Mouse (Mus musculus) megakaryocyte, adult 5-6 weeks (primary cell): ENCODE measurements around the gene Gm21913. TPM values are rescaled to one million over a fixed set of nuclear protein-coding genes. Genes with fewer than 3 reads are reported as not detected.
"Not testable (repeated sequence)": the region's sequence is repeated elsewhere in the genome, so short reads cannot be mapped to it uniquely, and the experiment has no call there.

ENCODE experiments used
- ATAC-seq: 2 replicates; pipeline ENCODE4 v1.8.0; 2016; ENCODE audit warnings: mild to moderate bottlenecking, inconsistent platforms; ENCODE audit not compliant: poor library complexity, severe bottlenecking
- total RNA-seq, 2 experiments: library from RNA; stranded (forward) in 1 of 2; stranded (reverse) in 1 of 2; fragments of 153-499, 151-499 nt in 1 of 2; fragments of 221-1000, 200-1000 nt in 1 of 2; gene quantifications; 2 replicates each; pipeline versions ENCODE4 v1.2.3 to v1.2.4; 2015 to 2017

The Gm21913 gene
- total RNA-seq (2015) (not detected in 2 replicates), total RNA-seq (2017) (not detected in 2 replicates)

- not testable (repeated sequence) for ATAC-seq
Observed at GRCm38 (mm10) chrY:74623596-74623995, at the start of gene Gm21913. Gm21913 (plus strand) TSS chrY:74623896.

Other genes starting within 250 kb of the Gm21913 start
- not detected in 2 replicates for gene Gm29110, start 153.4 kb upstream of the Gm21913 start, total RNA-seq (2015)
- gene Gm29110, start 153.4 kb upstream of the Gm21913 start, total RNA-seq (2017) = not detected in 2 replicates